Mouse (Mus musculus): ENCODE data around the gene Map3k7cl. TPM values are rescaled to one million over a fixed set of nuclear protein-coding genes. Genes with fewer than 3 reads are reported as not detected.

Gene Map3k7cl
- polyA plus RNA-seq, 1 experiment = 1.3 TPM

DNA sequence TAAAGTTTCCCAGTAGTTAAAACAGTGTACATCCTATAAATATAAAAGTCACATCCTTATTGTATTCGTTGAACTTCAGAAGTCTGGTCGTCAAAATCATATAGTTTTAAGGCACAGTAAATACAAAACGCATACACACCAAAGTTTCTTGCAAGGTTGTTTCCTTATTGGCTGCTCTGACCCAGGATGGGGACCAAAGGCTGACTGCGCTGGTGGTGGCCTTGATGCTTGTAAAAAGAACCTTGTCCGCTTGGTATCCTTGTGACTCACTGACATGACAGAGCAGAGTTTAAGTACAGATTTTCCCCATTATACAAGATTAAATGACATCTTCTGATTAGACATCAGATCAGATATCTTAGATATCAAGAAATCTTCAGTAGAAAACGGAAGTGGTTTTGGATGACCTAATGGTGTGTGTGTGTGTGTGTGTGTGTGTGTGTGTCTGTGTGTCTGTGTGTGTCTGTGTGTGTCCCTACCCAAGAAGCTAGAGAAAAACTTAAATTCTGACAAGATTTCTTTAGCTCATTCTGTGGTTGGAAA lies 82.2 kb downstream of the Map3k7cl start:
- Histone ChIP-seq H3K27me3 (ENCODE audit: control insufficient read depth, insufficient read depth, low read length) (no peaks in the 10 kb centered on the region), H3K27ac (ENCODE audit: control insufficient read depth, insufficient read depth, low read depth, low read length) (no peak overlapping the region), H3K4me3 (ENCODE audit: control insufficient read depth, low read depth, low read length) (no peak overlapping the region), H3K36me3 (ENCODE audit: control insufficient read depth, insufficient read depth, low read length) (no peaks in the 10 kb centered on the region), H3K4me1 (ENCODE audit: control insufficient read depth, insufficient read depth, low read length) (no peaks in the 10 kb centered on the region)
- TF ChIP-seq POLR2A (IDR thresholded peaks at IDR 0.05; ENCODE audit: control insufficient read depth, low read depth, low read length) = no peak
- TF ChIP-seq CTCF (IDR thresholded peaks at IDR 0.05; ENCODE audit: control insufficient read depth, insufficient read depth, insufficient replicate concordance, low read depth, low read length) = no peak

GRCm38 (mm10) chr16:87635841-87636240 lies 82.7 kb downstream of the Map3k7cl start:
- no peaks in the 10 kb centered on the region for H3K36me3 ChIP-seq (ENCODE audit: control insufficient read depth, insufficient read depth, low read length)
- no peaks in the 10 kb centered on the region for H3K27me3 ChIP-seq (ENCODE audit: control insufficient read depth, insufficient read depth, low read length)
- no peak overlapping the region for H3K27ac ChIP-seq (ENCODE audit: control insufficient read depth, insufficient read depth, low read depth, low read length)
- no peak overlapping the region for H3K4me3 ChIP-seq (ENCODE audit: control insufficient read depth, low read depth, low read length)
- H3K4me1 ChIP-seq (ENCODE audit: control insufficient read depth, insufficient read depth, low read length) = no peaks in the 10 kb centered on the region
- no peak for TF ChIP-seq CTCF (IDR thresholded peaks at IDR 0.05; ENCODE audit: control insufficient read depth, insufficient read depth, insufficient replicate concordance, low read depth, low read length)

GRCm38 (mm10) chr16:87638098-87638497 lies 85.0 kb downstream of the Map3k7cl start:
- no peak for TF ChIP-seq CTCF (IDR thresholded peaks at IDR 0.05; ENCODE audit: control insufficient read depth, insufficient read depth, insufficient replicate concordance, low read depth, low read length)
- TF ChIP-seq POLR2A (IDR thresholded peaks at IDR 0.05; ENCODE audit: control insufficient read depth, low read depth, low read length) = no peak
- H3K27ac ChIP-seq (ENCODE audit: control insufficient read depth, insufficient read depth, low read depth, low read length) = no peak overlapping the region
- no peak overlapping the region for H3K4me3 ChIP-seq (ENCODE audit: control insufficient read depth, low read depth, low read length)
- H3K4me1 ChIP-seq (ENCODE audit: control insufficient read depth, insufficient read depth, low read length) = no peaks in the 10 kb centered on the region
- no peaks in the 10 kb centered on the region for H3K36me3 ChIP-seq (ENCODE audit: control insufficient read depth, insufficient read depth, low read length)
- H3K27me3 ChIP-seq (ENCODE audit: control insufficient read depth, insufficient read depth, low read length) = no peaks in the 10 kb centered on the region

- Histone ChIP-seq H3K27me3 (ENCODE audit: control insufficient read depth, insufficient read depth, low read length) (no peaks in the 10 kb centered on the region), H3K27ac (ENCODE audit: control insufficient read depth, insufficient read depth, low read depth, low read length) (no peak overlapping the region), H3K4me1 (ENCODE audit: control insufficient read depth, insufficient read depth, low read length) (no peaks in the 10 kb centered on the region), H3K36me3 (ENCODE audit: control insufficient read depth, insufficient read depth, low read length) (no peaks in the 10 kb centered on the region), H3K4me3 (ENCODE audit: control insufficient read depth, low read depth, low read length) (no peak overlapping the region)
- no peak for TF ChIP-seq CTCF (IDR thresholded peaks at IDR 0.05; ENCODE audit: control insufficient read depth, insufficient read depth, insufficient replicate concordance, low read depth, low read length)
These were observed 89.1 kb downstream of the Map3k7cl start for GRCm38 (mm10) chr16:87642234-87642633.

- Histone ChIP-seq H3K27ac (ENCODE audit: control insufficient read depth, insufficient read depth, low read depth, low read length) (no peak overlapping the region), H3K27me3 (ENCODE audit: control insufficient read depth, insufficient read depth, low read length) (no peaks in the 10 kb centered on the region)
- no peak for TF ChIP-seq POLR2A (IDR thresholded peaks at IDR 0.05; ENCODE audit: control insufficient read depth, low read depth, low read length)
- TF ChIP-seq CTCF (IDR thresholded peaks at IDR 0.05; ENCODE audit: control insufficient read depth, insufficient read depth, insufficient replicate concordance, low read depth, low read length) = no peak
These were observed 91.1 kb downstream of the Map3k7cl start for GRCm38 (mm10) chr16:87644111-87644770.

More at GRCm38 (mm10) chr16:87644111-87644770, 91.1 kb downstream of the Map3k7cl start:
- Histone ChIP-seq H3K4me1 (ENCODE audit: control insufficient read depth, insufficient read depth, low read length) (no peaks in the 10 kb centered on the region), H3K4me3 (ENCODE audit: control insufficient read depth, low read depth, low read length) (no peak overlapping the region), H3K36me3 (ENCODE audit: control insufficient read depth, insufficient read depth, low read length) (no peaks in the 10 kb centered on the region)

Other genes starting within 250 kb of the Map3k7cl start
- 3.0 and 3.6 TPM in 2 replicates for gene N6amt1, start 199.1 kb upstream of the Map3k7cl start, polyA plus RNA-seq (2012; rRNA removed)
- 38.7 and 44.6 TPM in 2 replicates for gene Ltn1, start 120.7 kb upstream of the Map3k7cl start, polyA plus RNA-seq (2012; rRNA removed)
- 2.5 and 3.2 TPM in 2 replicates for gene Rwdd2b, start 112.8 kb upstream of the Map3k7cl start, polyA plus RNA-seq (2012; rRNA removed)
- 71.7 and 79.6 TPM in 2 replicates for gene Usp16, start 98.6 kb upstream of the Map3k7cl start, polyA plus RNA-seq (2012; rRNA removed)
- 42.5 and 57.1 TPM in 2 replicates for gene Cct8, start 57.5 kb upstream of the Map3k7cl start, polyA plus RNA-seq (2012; rRNA removed)
- gene Bach1, start 145.6 kb downstream of the Map3k7cl start, polyA plus RNA-seq (2012; rRNA removed) = 1.0 and 1.7 TPM in 2 replicates

All from testis, adult 2 months (tissue).